Mouse (Mus musculus) ES-Bruce4 (cell line): ENCODE results near the gene Sprtn.

Experiments used
- CTCF ChIP-seq: IDR thresholded peaks from one replicate; pipeline ENCODE4 v1.8.1; 2011; ENCODE audit warnings: low read depth, low read length
- EP300 ChIP-seq: IDR thresholded peaks from 2 replicates; pipeline ENCODE4 v1.6.1; 2011; ENCODE audit warnings: low read depth, low read length; ENCODE audit not compliant: insufficient read depth
- POLR2A ChIP-seq: IDR thresholded peaks from one replicate; pipeline ENCODE4 v1.8.1; 2011; ENCODE audit warnings: low read length; ENCODE audit not compliant: insufficient read depth

GRCm38 (mm10) chr8:124936699-124937098, 39.0 kb downstream of the Sprtn start:
- TF ChIP-seq CTCF (no peak), EP300 (no peak), POLR2A (no peak)
